Mouse (Mus musculus) forebrain, embryonic 16.5 days (tissue): ENCODE data around the gene Eif2ak1. TPM values are rescaled to one million over a fixed set of nuclear protein-coding genes. Genes with fewer than 3 reads are reported as not detected.

ENCODE experiments used
- ATAC-seq: fragments of 200-750 bp; cut with Nextera tagmentation; 2 replicates; pipeline ENCODE4 v1.8.0; 2017; ENCODE audit warnings: mild to moderate bottlenecking, moderate library complexity
- H3K27ac ChIP-seq: fragments of 300-500 bp; sonication (generic); 2 replicates; pipeline ENCODE4 v1.5.1; 2014; ENCODE audit warnings: low read length, control low read depth
- H3K27me3 ChIP-seq: fragments of 300-500 bp; sonication (generic); replicated peaks from 2 replicates; pipeline ENCODE4 v1.6.1; 2014; ENCODE audit warnings: low read length; ENCODE audit not compliant: control insufficient read depth, insufficient read depth
- H3K36me3 ChIP-seq: fragments of 300-500 bp; sonication (generic); 2 replicates; pipeline ENCODE4 v1.6.1; 2014; ENCODE audit not compliant: control insufficient read depth, insufficient read depth
- H3K4me1 ChIP-seq: fragments of 300-500 bp; sonication (generic); replicated peaks from 2 replicates; pipeline ENCODE4 v1.6.1; 2014; ENCODE audit warnings: low read length; ENCODE audit not compliant: control insufficient read depth, insufficient read depth
- H3K4me2 ChIP-seq: fragments of 300-500 bp; sonication (generic); 2 replicates; pipeline ENCODE4 v1.6.1; 2014; ENCODE audit warnings: mild to moderate bottlenecking, low read length, control low read depth
- H3K4me3 ChIP-seq: fragments of 300-500 bp; sonication (generic); replicated peaks from 2 replicates; pipeline ENCODE4 v1.5.1; 2014; ENCODE audit warnings: mild to moderate bottlenecking, low read length, control low read depth
- H3K9ac ChIP-seq: fragments of 300-500 bp; sonication (generic); replicated peaks from 2 replicates; pipeline ENCODE4 v1.6.1; 2014; ENCODE audit warnings: low read depth, low read length, control low read depth
- H3K9me3 ChIP-seq: fragments of 300-500 bp; sonication (generic); 2 replicates; pipeline ENCODE4 v1.6.1; 2016; ENCODE audit warnings: low read length; ENCODE audit not compliant: control insufficient read depth
- WGBS: fragments of 180-500 bp; shearing (Covaris S2); extraction: QIAGEN DNeasy Blood & Tissue Kit; methylation state at CpG from one replicate; pipeline ENCODE4 v1.1.7; 2014; 5-methylcytosine and 5-hydroxymethylcytosine counted together
- polyA plus RNA-seq: library from polyadenylated mRNA; unstranded; fragments of >200 nt; fragmentation: Nextera tagmentation; extraction: Ambion mirVana; gene quantifications from 2 replicates; pipeline ENCODE4 v1.2.1, GENCODE M21; 2015

Eif2ak1 gene
- polyA plus RNA-seq, 1 experiment from 2014 or later = 49.6 TPM

DNA sequence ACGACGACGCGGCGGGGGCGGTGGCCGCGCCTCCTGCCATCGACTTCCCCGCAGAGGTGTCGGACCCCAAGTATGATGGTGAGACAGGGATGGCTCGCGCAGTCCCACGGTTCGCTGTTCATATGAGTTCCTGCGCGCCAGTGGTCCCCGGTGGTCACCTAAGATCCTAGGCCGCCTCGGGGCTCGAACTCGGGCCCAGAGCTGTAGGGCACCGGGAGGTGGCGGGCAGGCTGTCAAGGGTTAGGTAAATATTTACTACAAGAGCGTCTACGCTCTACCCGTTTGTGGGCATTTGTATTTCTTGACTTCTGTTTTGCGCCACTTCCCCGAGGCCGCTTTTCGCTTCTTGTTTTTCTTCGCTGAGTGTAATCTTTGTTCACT lies 333 bp downstream of the Eif2ak1 start:
- Histone ChIP-seq H3K4me1 (peaks cover 10% of the 10 kb centered on the region), H3K9me3 (no peaks in the 10 kb centered on the region), H3K9ac (peak overlapping the region; percentile 81), H3K4me2 (peak overlapping the region; percentile 63), H3K27me3 (no peaks in the 10 kb centered on the region), H3K27ac (peak overlapping the region; percentile 10; the same call in 1 of the 2 replicates), H3K4me3 (peak overlapping the region; percentile 94), H3K36me3 (no peaks in the 10 kb centered on the region)
- peak; percentile 69 for ATAC-seq
- under 1% methylated on average over 32 of the region's 32 CpGs for WGBS

DNA sequence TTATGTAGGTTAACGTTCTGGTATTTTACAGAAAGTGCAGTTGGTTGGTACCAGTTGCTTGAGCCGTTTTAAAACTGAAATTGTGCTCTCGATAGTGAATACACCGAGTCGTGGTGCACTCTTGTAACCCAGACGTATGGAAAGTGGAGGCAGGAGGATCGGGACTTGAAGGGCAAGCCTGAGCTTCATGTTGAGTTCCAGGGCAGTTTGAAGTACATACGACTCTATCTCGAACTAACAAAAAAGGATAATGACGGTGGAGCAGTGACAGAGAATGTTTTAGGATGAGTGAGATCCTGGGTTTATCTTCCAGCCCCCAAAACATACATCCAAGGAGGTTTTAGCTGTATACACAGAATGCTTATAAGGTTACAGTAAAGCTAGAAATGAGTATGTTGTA lies 873 bp downstream of the Eif2ak1 start:
- H3K4me3 ChIP-seq = peak overlapping the region; percentile 94
- no peak for ATAC-seq
- WGBS = 16% methylated on average over 10 of the region's 10 CpGs
- no peaks in the 10 kb centered on the region for H3K36me3 ChIP-seq
- peak overlapping the region; percentile 81 for H3K9ac ChIP-seq
- H3K4me1 ChIP-seq = peaks cover 10% of the 10 kb centered on the region
- no peaks in the 10 kb centered on the region for H3K27me3 ChIP-seq
- H3K4me2 ChIP-seq = peak overlapping the region; percentile 63
- no peaks in the 10 kb centered on the region for H3K9me3 ChIP-seq
- H3K27ac ChIP-seq = no peak overlapping the region

DNA sequence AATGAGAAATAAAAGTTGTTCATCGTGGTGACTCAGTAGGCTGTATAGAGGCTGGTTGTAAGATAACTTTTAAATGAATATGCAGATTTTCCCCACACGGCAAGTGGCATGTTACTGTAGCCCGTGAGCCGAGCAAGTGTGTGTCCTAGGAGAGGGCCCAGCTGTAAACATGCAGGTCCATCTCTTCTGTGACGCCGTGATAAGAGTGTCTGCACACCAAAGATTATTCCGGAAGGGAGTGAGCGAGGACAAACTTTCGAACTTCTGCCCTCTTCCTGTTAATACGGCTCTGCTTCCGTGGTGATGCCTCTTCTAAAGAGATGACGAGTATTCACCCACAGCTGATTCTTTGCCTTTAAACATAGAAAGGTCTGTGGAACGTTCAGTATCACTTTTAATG lies 1.4 kb downstream of the Eif2ak1 start:
- 88% methylated on average over 13 of the region's 13 CpGs for WGBS
- no peak overlapping the region for H3K9ac ChIP-seq

DNA sequence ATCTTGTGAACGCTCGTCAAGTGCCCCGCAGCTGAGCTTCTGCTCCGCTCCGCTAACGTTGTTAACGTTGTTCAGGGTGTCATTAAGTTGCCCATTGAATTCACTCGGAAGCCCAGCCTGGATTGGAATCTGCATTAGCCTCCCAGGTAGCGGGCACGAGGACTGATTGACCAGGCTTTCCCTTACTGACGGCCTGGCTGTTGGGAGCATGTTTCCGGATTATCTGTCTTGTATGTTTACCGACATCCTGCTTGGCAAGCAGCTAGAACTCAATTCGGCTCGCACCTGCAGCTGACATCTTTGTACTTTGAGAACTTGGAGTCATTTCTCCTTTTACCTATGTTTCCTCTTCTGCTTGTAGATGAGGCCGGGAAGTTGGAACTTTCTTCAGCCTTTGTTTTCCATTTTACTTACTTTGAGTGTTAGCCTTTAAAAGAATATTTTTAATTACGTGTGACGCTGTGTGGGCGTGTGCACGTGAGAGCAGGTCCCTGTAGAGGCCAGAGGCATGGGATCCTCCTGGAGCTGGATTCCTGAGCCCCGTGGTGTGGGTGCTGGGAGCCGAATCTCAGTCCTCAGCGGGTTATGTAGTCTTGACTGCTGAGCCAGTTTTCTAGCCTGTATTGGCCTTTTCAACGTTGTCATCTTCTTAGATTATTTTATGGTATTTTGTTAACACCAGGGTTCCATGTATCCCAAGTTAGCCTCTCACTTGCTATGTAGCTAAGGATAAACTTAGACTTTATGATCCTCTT lies 2.5 kb downstream of the Eif2ak1 start:
- ATAC-seq = no peak
- Histone ChIP-seq H3K4me1 (peaks cover 10% of the 10 kb centered on the region), H3K4me3 (no peak overlapping the region), H3K36me3 (no peaks in the 10 kb centered on the region), H3K27me3 (no peaks in the 10 kb centered on the region), H3K9ac (no peak overlapping the region), H3K4me2 (no peak overlapping the region), H3K9me3 (no peaks in the 10 kb centered on the region), H3K27ac (no peak overlapping the region)
- 80% methylated on average over 24 of the region's 24 CpGs for WGBS

More for the DNA sequence above, 1.4 kb downstream of the Eif2ak1 start:
- Histone ChIP-seq H3K27me3 (no peaks in the 10 kb centered on the region), H3K4me1 (peaks cover 10% of the 10 kb centered on the region), H3K9me3 (no peaks in the 10 kb centered on the region), H3K36me3 (no peaks in the 10 kb centered on the region), H3K4me2 (no peak overlapping the region), H3K27ac (no peak overlapping the region), H3K4me3 (no peak overlapping the region)
- ATAC-seq = no peak

DNA sequence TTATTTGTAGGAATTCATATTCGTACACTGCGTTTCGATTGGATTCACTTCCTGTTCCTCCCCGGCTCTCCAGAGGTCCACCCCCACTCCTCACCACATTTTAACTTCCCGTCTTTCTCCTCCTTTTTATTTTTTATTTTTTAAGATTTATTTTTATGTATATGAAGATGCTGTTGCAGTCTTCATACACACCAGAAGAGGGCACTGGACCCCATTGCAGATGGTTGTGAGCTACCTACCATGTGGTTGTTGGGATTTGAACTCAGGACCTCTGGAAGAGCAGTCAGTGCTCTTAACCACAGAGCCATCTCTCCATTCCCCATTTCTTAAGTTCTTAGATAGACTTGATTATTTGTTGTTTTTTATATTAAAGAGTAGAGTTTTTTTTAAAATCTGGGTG lies 3.2 kb downstream of the Eif2ak1 start:
- Histone ChIP-seq H3K4me2 (no peak overlapping the region), H3K4me3 (no peak overlapping the region), H3K9me3 (no peaks in the 10 kb centered on the region), H3K27me3 (no peaks in the 10 kb centered on the region), H3K4me1 (peaks cover 10% of the 10 kb centered on the region), H3K36me3 (no peaks in the 10 kb centered on the region), H3K9ac (no peak overlapping the region), H3K27ac (no peak overlapping the region)
- 96% methylated on average over 5 of the region's 5 CpGs for WGBS
- no peak for ATAC-seq

DNA sequence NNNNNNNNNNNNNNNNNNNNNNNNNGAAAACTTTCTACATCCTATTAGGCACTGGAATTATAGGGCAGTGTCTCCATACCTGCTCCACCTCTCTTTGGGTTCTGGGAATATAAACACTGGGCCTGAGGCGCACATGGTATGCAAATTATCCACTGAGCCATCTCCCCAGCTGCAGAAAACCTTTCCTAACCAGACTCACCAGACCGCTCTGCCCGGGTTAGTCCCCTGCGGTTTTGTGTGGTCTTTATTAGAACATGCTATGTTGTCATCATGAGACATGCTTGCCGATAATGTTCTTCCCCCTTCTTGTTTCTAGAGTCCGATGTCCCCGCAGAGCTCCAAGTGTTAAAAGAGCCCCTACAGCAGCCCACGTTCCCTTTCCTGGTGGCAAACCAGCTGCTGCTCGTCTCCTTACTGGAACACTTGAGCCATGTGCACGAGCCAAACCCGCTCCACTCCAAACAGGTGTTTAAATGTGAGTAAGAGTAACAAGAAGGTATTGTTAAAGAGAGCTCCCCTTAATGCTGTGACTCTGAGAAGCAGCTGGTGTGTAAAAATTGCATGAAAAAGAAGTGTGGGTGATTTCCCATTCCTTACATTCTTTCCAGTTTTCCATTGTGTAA lies 54.1 kb downstream of the Eif2ak1 start:
- no peaks in the 10 kb centered on the region for H3K27me3 ChIP-seq
- H3K27ac ChIP-seq = no peak overlapping the region
- no peak overlapping the region for H3K4me2 ChIP-seq
- no peaks in the 10 kb centered on the region for H3K4me1 ChIP-seq
- no peak for ATAC-seq
- H3K9ac ChIP-seq = no peak overlapping the region
- no peaks in the 10 kb centered on the region for H3K9me3 ChIP-seq
- no peak overlapping the region for H3K4me3 ChIP-seq
- 91% methylated on average over 11 of the region's 11 CpGs for WGBS
- peaks cover 11% of the 10 kb centered on the region for H3K36me3 ChIP-seq

DNA sequence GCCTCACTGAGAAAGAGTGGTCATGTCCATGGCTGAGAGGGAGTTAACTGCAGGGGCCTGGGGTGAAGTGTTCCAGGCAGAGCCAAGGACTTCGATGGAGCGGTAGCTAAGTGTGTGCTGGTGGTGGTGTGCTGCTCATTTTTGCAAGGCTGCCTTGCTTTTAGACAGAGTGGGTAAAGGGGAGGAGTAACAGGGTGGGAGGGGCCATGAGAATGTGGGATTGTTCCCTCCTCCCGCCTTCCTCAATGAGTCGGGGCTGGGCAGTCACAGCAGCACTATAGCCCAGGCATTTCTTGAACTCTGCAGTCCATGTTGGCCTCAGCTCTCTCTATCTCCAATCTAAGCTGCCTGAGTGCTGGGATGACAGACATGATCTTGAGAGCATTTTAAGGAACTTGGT lies 57.0 kb downstream of the Eif2ak1 start:
- H3K36me3 ChIP-seq = peaks cover 13% of the 10 kb centered on the region

DNA sequence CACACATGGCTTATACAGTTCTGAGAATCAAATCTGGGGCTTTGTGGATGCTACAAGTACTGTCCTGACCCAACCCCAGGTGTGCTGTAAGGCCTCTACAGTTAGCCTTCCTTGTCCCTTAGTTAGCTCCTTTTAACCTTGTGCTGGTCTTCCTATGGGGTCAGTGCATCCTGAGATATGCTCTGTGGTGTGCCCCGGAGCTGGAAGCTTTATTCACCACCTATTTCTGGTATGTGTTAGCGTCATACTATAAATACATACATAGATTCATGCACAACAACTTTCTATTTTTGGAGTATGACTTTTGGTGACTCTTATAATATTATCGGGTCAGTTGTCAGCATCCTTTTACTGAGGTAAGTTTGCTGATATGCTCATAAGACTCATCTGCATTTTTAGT lies 67.7 kb downstream of the Eif2ak1 start:
- Histone ChIP-seq H3K27me3 (no peaks in the 10 kb centered on the region), H3K9ac (no peak overlapping the region), H3K9me3 (peaks cover 4% of the 10 kb centered on the region; the same call in 1 of the 2 replicates), H3K27ac (no peak overlapping the region), H3K4me3 (no peak overlapping the region), H3K36me3 (peaks cover 55% of the 10 kb centered on the region), H3K4me1 (no peaks in the 10 kb centered on the region), H3K4me2 (no peak overlapping the region)
- ATAC-seq = no peak
- 96% methylated on average over 3 of the region's 3 CpGs for WGBS

More for the DNA sequence above, 57.0 kb downstream of the Eif2ak1 start:
- 67% methylated on average over 4 of the region's 4 CpGs for WGBS
- H3K4me3 ChIP-seq = no peak overlapping the region
- no peak overlapping the region for H3K9ac ChIP-seq
- no peak for ATAC-seq
- H3K4me2 ChIP-seq = no peak overlapping the region
- no peaks in the 10 kb centered on the region for H3K27me3 ChIP-seq
- no peak overlapping the region for H3K27ac ChIP-seq
- no peaks in the 10 kb centered on the region for H3K4me1 ChIP-seq
- H3K9me3 ChIP-seq = no peaks in the 10 kb centered on the region

DNA sequence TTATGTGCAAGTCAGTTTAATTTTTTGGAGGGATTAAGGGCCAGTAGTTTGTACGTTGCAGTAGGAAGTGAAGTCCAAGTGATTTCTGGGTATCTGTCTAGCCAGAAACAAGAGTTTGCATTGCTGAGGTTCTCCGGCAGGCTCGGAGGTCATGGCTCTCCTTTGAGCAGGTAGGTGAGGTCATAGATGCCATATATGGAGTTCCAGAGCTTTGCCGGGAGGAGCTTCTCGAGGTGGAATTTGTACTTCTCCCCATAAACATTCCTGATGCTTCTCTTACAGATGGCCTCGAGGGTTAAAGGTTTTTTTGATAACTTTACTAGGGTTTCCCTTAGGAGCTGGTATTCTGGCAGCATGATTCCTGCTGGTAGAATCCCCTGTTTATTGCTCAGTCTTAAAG lies 73.2 kb downstream of the Eif2ak1 start:
- WGBS = 92% methylated on average over 6 of the region's 6 CpGs
- no peak overlapping the region for H3K4me3 ChIP-seq
- no peaks in the 10 kb centered on the region for H3K27me3 ChIP-seq
- H3K9me3 ChIP-seq = peaks cover 2% of the 10 kb centered on the region; the same call in 1 of the 2 replicates
- H3K27ac ChIP-seq = no peak overlapping the region
- no peak for ATAC-seq
- H3K36me3 ChIP-seq = peaks cover 21% of the 10 kb centered on the region
- no peak overlapping the region for H3K4me2 ChIP-seq
- no peaks in the 10 kb centered on the region for H3K4me1 ChIP-seq
- no peak overlapping the region for H3K9ac ChIP-seq
